Mouse (Mus musculus): ENCODE measurements around the gene Elmsan1. TPM values are rescaled to one million over a fixed set of nuclear protein-coding genes. Genes with fewer than 3 reads are reported as not detected.

Gene Elmsan1
- polyA plus RNA-seq, 1 experiment from 2014 or later: 11.3 TPM

DNA sequence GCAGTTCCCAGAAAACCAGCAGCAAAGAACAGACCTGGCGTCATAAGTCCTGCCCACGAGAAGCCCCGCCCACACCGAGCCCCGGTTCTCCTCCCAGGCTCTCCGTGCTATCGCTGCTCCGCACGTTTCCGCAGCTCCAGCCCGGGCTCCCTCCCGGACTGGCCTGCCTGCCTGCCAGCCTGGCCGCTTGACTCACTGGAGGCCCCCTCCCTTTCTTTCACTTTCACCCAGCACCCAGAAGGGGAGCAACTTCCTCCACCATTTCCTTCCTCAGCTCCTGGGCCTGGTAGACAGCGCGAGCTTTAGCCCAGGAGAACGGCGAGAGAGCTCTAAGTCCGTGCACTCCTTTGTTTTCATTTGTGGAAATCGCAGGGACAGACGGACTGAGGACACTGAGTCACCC lies 43.0 kb downstream of the Elmsan1 start:
- no peaks in the 10 kb centered on the region for H3K9me3 ChIP-seq (ENCODE audit: low read depth, low read length)
- H3K4me1 ChIP-seq (ENCODE audit: insufficient read depth): peaks cover 52% of the 10 kb centered on the region
- peak overlapping the region; percentile 34 for H3K4me3 ChIP-seq (ENCODE audit: low read depth, low read length)
- H3K36me3 ChIP-seq (ENCODE audit: insufficient read depth): peaks cover 36% of the 10 kb centered on the region
- H3K27me3 ChIP-seq (ENCODE audit: insufficient read depth, low read length): no peaks in the 10 kb centered on the region
- no peak for TF ChIP-seq CTCF (IDR thresholded peaks at IDR 0.05; ENCODE audit: low read depth)
- H3K9ac ChIP-seq: peak overlapping the region; percentile 55
- peak; percentile 77 for ATAC-seq (ENCODE audit: insufficient read depth)
- 1% methylated on average over 20 of the region's 20 CpGs for WGBS
- peak; percentile 87 for DNase-seq
- H3K27ac ChIP-seq (ENCODE audit: low read depth): peak overlapping the region; percentile 85
- peak overlapping the region; percentile 66 for H3K4me2 ChIP-seq

DNA sequence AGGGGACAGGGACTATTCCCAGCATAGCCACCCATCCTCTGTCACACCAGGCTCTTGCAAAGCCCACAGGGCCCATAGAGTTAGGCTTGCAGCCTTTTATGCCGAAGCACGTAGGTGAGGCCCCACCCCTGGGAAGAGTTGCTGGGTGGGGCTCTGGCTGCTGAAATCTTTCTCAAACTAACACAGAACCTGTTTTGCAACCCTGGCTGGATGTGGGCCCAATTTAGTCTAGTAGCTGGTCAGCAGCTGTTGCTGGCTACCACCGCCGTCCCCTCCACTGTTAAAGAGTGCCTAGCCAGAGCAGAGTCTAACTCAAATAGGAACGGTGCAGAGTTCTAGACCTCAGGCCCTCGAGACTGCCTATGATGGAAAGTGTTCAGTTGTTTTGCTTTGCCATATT lies 43.8 kb downstream of the Elmsan1 start:
- Histone ChIP-seq H3K27ac (ENCODE audit: low read depth) (peak overlapping the region; percentile 85), H3K9ac (peak overlapping the region; percentile 55; the same call in 1 of the 2 replicates), H3K4me2 (peak overlapping the region; percentile 66), H3K9me3 (ENCODE audit: low read depth, low read length) (no peaks in the 10 kb centered on the region), H3K4me3 (ENCODE audit: low read depth, low read length) (no peak overlapping the region), H3K36me3 (ENCODE audit: insufficient read depth) (peaks cover 41% of the 10 kb centered on the region), H3K27me3 (ENCODE audit: insufficient read depth, low read length) (no peaks in the 10 kb centered on the region), H3K4me1 (ENCODE audit: insufficient read depth) (peaks cover 45% of the 10 kb centered on the region)
- no peak for TF ChIP-seq CTCF (IDR thresholded peaks at IDR 0.05; ENCODE audit: low read depth)
- 59% methylated on average over 6 of the region's 6 CpGs for WGBS
- DNase-seq (peak; percentile 84), ATAC-seq (ENCODE audit: insufficient read depth) (peak; percentile 28; the same call in 1 of the 2 replicates)

DNA sequence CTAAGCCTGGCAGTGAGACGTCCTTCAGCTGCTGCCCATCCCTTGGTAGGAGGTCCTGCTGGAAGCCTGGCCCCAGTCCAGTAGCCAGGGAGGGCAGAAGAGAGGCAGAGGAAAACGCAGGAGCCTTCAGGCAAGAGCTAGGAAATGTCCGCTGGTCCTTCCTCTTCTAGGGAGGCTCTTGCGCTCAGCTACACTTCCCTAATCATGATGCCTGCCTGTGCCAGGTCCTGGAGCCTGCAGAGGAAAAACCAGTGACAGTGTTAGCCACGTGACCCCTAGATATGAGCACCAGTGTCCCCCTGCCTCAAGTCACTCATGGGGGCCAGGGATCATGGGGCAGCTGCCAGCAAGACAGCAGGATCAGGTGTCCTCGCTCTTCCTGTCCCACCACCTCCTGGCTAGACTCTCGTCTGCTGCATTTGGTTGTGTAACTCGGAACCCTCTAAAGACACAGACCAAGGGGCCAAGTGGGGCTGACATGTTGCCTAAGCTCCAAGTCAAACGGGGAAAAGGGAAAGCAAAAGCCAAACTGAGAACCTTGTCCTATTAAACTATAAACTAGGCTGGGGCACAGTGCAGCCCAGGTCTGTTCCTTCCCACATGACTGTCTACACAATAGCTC lies 44.4 kb downstream of the Elmsan1 start:
- DNase-seq (peak; percentile 23), ATAC-seq (ENCODE audit: insufficient read depth) (no peak)
- H3K36me3 ChIP-seq (ENCODE audit: insufficient read depth): peaks cover 43% of the 10 kb centered on the region
- H3K4me3 ChIP-seq (ENCODE audit: low read depth, low read length): no peak overlapping the region
- H3K27me3 ChIP-seq (ENCODE audit: insufficient read depth, low read length): no peaks in the 10 kb centered on the region
- TF ChIP-seq CTCF (IDR thresholded peaks at IDR 0.05; ENCODE audit: low read depth): no peak
- WGBS: 64% methylated on average over 9 of the region's 9 CpGs
- peak overlapping the region; percentile 66 for H3K4me2 ChIP-seq
- H3K9me3 ChIP-seq (ENCODE audit: low read depth, low read length): no peaks in the 10 kb centered on the region
- H3K9ac ChIP-seq: peak overlapping the region; percentile 2; the same call in 1 of the 2 replicates
- peaks cover 44% of the 10 kb centered on the region for H3K4me1 ChIP-seq (ENCODE audit: insufficient read depth)
- peak overlapping the region; percentile 85 for H3K27ac ChIP-seq (ENCODE audit: low read depth)

DNA sequence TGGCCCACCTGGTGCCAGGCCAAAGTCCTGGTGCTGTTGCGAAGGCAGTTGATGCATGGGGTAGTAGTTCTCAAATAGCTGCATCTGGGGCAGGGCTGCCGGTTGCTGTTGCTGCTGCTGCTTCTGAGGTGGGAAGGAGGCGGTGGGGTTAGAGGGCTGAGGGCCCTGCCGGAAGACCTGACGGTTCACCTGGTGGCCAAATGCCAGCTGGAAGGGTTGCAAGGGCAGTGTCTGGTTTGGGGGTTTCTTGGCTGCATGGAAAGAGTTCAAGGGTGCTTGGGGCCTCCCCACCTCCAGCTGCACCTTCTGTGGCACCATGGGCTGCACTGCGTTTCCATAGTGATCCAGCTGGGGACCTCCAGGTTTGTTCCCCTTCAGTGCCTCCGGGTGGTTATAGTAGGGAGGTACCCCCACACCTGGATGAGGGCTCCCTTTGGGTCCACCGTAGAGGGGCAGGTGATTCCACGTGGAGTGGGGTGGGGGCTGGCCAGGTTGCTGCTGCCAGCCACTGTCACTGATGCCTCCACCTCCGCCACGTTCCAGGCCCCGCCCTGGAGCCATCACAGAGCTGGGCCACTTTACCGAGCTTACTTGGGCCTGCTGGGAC lies 45.3 kb downstream of the Elmsan1 start:
- Histone ChIP-seq H3K4me1 (ENCODE audit: insufficient read depth) (peaks cover 36% of the 10 kb centered on the region), H3K4me3 (ENCODE audit: low read depth, low read length) (no peak overlapping the region), H3K36me3 (ENCODE audit: insufficient read depth) (peaks cover 46% of the 10 kb centered on the region), H3K27ac (ENCODE audit: low read depth) (peak overlapping the region; percentile 85; the same call in 1 of the 2 replicates), H3K9me3 (ENCODE audit: low read depth, low read length) (no peaks in the 10 kb centered on the region), H3K9ac (no peak overlapping the region), H3K27me3 (ENCODE audit: insufficient read depth, low read length) (no peaks in the 10 kb centered on the region), H3K4me2 (no peak overlapping the region)
- DNase-seq (no peak), ATAC-seq (ENCODE audit: insufficient read depth) (no peak)
- 87% methylated on average over 13 of the region's 13 CpGs for WGBS
- no peak for TF ChIP-seq CTCF (IDR thresholded peaks at IDR 0.05; ENCODE audit: low read depth)

DNA sequence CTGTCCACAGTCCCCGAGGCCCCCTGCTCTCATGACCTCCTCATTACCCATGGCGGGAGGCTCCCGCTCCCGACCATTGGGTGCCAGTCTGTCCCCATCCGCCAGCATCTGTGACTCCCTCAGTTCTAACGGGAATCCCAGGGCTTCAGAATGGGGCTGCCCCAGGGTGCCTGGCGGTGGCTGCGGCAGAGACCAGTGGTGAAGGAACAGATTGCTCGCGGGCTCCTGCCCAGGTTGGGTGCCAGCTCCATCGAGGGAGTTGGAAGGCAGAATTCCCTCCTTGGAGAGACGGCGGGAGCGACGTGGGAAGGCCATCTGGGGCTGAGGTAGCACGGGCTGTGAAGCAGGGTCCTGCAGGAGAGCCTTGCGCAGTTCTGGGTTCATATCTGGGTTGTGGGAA lies 45.8 kb downstream of the Elmsan1 start:
- peaks cover 32% of the 10 kb centered on the region for H3K4me1 ChIP-seq (ENCODE audit: insufficient read depth)
- 91% methylated on average over 17 of the region's 17 CpGs for WGBS
- no peak for DNase-seq
- no peaks in the 10 kb centered on the region for H3K27me3 ChIP-seq (ENCODE audit: insufficient read depth, low read length)
- H3K4me3 ChIP-seq (ENCODE audit: low read depth, low read length): no peak overlapping the region
- H3K36me3 ChIP-seq (ENCODE audit: insufficient read depth): peaks cover 48% of the 10 kb centered on the region
- no peak overlapping the region for H3K27ac ChIP-seq (ENCODE audit: low read depth)
- ATAC-seq (ENCODE audit: insufficient read depth): no peak
- H3K9me3 ChIP-seq (ENCODE audit: low read depth, low read length): no peaks in the 10 kb centered on the region
- no peak overlapping the region for H3K4me2 ChIP-seq
- H3K9ac ChIP-seq: no peak overlapping the region
- no peak for TF ChIP-seq CTCF (IDR thresholded peaks at IDR 0.05; ENCODE audit: low read depth)

DNA sequence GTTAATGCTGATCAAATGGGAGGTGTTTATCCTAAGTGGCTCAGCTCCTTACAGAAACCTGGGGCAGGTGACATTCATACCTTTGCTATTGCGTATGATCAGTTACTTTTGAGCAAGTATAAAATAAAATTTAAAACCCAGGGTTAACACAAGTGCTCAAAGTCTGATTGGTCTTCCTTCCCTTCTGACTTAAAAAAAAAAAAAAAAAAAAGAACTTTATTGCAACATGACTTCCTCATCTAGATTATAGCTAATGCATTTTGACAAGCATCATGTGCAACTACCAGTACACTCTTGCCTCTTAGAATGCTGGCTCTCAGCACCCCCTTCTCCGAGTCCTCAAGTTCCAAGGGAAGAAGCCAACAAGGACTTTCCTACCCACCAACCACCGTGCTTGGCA lies 46.5 kb downstream of the Elmsan1 start:
- H3K4me1 ChIP-seq (ENCODE audit: insufficient read depth): peaks cover 26% of the 10 kb centered on the region
- 95% methylated on average over 3 of the region's 3 CpGs for WGBS
- no peak overlapping the region for H3K9ac ChIP-seq
- H3K27me3 ChIP-seq (ENCODE audit: insufficient read depth, low read length): no peaks in the 10 kb centered on the region
- H3K36me3 ChIP-seq (ENCODE audit: insufficient read depth): peaks cover 50% of the 10 kb centered on the region
- no peak for ATAC-seq (ENCODE audit: insufficient read depth)
- H3K4me3 ChIP-seq (ENCODE audit: low read depth, low read length): no peak overlapping the region
- H3K4me2 ChIP-seq: no peak overlapping the region
- TF ChIP-seq CTCF (IDR thresholded peaks at IDR 0.05; ENCODE audit: low read depth): no peak
- H3K27ac ChIP-seq (ENCODE audit: low read depth): no peak overlapping the region
- H3K9me3 ChIP-seq (ENCODE audit: low read depth, low read length): no peaks in the 10 kb centered on the region
- DNase-seq: no peak

DNA sequence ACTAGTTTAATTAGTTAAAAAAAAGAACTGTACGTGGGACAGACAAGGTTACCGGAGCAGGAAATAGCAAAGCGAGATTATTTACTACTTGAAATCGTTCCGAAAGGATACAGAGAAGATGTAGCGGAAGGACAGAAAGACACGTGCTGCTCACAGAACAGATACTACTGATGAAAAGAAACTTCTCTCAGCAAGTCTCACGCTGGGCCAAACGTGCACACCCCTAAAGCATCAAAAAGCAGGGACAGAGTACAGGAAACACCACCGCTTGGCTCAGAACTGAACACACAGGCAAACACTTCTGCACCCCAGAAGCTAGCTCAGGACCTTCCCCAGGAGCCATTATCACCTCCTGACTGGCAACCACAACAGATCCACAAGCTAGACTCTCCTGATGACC lies 48.1 kb downstream of the Elmsan1 start:
- Histone ChIP-seq H3K4me1 (ENCODE audit: insufficient read depth) (peaks cover 16% of the 10 kb centered on the region), H3K9me3 (ENCODE audit: low read depth, low read length) (no peaks in the 10 kb centered on the region), H3K27ac (ENCODE audit: low read depth) (no peak overlapping the region), H3K27me3 (ENCODE audit: insufficient read depth, low read length) (no peaks in the 10 kb centered on the region), H3K36me3 (ENCODE audit: insufficient read depth) (peaks cover 60% of the 10 kb centered on the region), H3K9ac (no peak overlapping the region), H3K4me3 (ENCODE audit: low read depth, low read length) (no peak overlapping the region), H3K4me2 (no peak overlapping the region)
- DNase-seq (no peak), ATAC-seq (ENCODE audit: insufficient read depth) (no peak)
- 84% methylated on average over 10 of the region's 10 CpGs for WGBS
- TF ChIP-seq CTCF (IDR thresholded peaks at IDR 0.05; ENCODE audit: low read depth): no peak

Measured in lung, embryonic 14.5 days (tissue).